Mouse (Mus musculus): ENCODE measurements around the gene Ttc8.

DNA sequence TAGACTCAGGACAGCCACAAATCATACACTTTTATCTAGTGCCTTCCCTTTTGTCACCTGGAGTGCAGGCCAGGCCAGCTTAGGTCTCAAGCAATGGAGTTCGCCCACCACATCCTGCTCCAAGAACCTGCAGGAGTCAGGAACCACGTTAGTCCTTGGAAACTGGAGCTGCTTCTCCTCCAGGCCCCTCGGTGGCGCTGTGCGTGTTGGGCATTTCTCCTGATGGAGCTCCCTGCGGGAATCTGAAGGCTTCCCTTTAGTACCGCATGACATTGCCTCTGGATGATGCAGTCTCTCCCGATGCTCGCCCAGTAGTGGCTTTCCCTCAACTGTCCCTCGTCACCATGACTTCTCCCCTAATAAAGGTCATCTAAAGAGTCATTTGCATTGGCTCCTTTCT is 53.1 kb downstream of the Ttc8 start:
- TF ChIP-seq MAX (IDR thresholded peaks at IDR 0.05; ENCODE audit: low read depth) (no peak), E2F4 (IDR thresholded peaks at IDR 0.05; ENCODE audit: insufficient read depth) (no peak), POLR2A (IDR thresholded peaks at IDR 0.05; ENCODE audit: insufficient read length, low read depth) (no peak), TCF12 (IDR thresholded peaks at IDR 0.05; ENCODE audit: insufficient read depth, poor library complexity, severe bottlenecking) (no peak), USF1 (IDR thresholded peaks at IDR 0.05; ENCODE audit: low read depth) (no peak), POLR2AphosphoS2 (IDR thresholded peaks at IDR 0.05; ENCODE audit: insufficient read length, low read depth) (no peak), REST (IDR thresholded peaks at IDR 0.05; ENCODE audit: insufficient read depth, insufficient read length) (no peak), MYOG (IDR thresholded peaks at IDR 0.05; ENCODE audit: control insufficient read depth in 1 of 3, insufficient read depth in 1 of 3, insufficient read length in 2 of 3, low read depth in 2 of 3) (no peak), TCF3 (IDR thresholded peaks at IDR 0.05; ENCODE audit: insufficient read length, low read depth) (no peak), SRF (IDR thresholded peaks at IDR 0.05; ENCODE audit: control insufficient read depth, insufficient read length, low read depth) (no peak), MYOD1 (IDR thresholded peaks at IDR 0.05; ENCODE audit: control insufficient read depth in 1 of 3, insufficient read length in 2 of 3, low read depth in 2 of 3) (no peak)

Measured in myocyte (in vitro differentiated cells).